Mouse (Mus musculus) E14TG2a.4 (cell line): Measurements from ENCODE around the gene Cxcr3.

Experiments used
- CTCF ChIP-seq: conservative IDR thresholded peaks from 2 replicates; pipeline ENCODE4 v1.5.1; 2014; ENCODE audit warnings: low read length
- NANOG ChIP-seq: IDR thresholded peaks from 2 replicates; pipeline ENCODE4 v1.6.1; 2014; ENCODE audit warnings: borderline replicate concordance, low read length, mixed read lengths

DNA sequence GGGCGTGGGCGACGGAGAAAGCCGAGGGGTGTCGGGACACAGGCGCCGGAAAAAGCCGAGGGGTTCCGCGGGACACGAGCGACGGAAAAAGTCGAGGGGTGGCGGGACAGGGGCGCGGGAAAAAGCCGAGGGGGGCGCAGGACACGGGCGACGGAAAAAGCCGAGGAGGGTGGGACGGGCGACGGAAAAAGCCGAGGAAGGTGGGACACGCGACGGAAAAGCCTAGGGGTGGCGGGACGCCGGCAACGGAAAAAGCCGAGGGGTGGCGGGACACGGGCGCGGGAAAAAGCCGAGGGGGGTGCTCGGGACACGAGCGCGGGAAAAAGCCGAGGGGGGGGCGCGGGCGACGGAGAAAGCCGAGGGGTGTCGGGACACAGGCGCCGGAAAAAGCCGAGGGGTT lies 36.5 kb downstream of the Cxcr3 start:
- TF ChIP-seq CTCF (no peak), NANOG (no peak)
